Mouse (Mus musculus): ENCODE measurements at regions not wholly inside any gene's neighbourhood (a gene's known extent, or its start where the extent isn't known, plus 50 kb on each side); places are given as distances from the start of the nearest gene placed in this dataset.
"Not testable (repeated sequence)": the region's sequence is repeated elsewhere in the genome, so short reads cannot be mapped to it uniquely, and the experiment has no call there.

- ATAC-seq (ENCODE audit: low TSS enrichment) = peak; percentile 88
These were observed 267.2 kb upstream of the Ube2e3 start for GRCm38 (mm10) chr2:78600753-78601152.

- no peak for ATAC-seq (ENCODE audit: low TSS enrichment)
These were observed 269.9 kb upstream of the Ube2e3 start for GRCm38 (mm10) chr2:78598039-78598438.

- ATAC-seq (ENCODE audit: low TSS enrichment) = no peak
These were observed 271.7 kb upstream of the Ube2e3 start for GRCm38 (mm10) chr2:78596251-78596650.

- ATAC-seq (ENCODE audit: low TSS enrichment) = no peak
These were observed 287.9 kb upstream of the Ube2e3 start for GRCm38 (mm10) chr2:78580013-78580412.

GRCm38 (mm10) chr2:78572492-78572891, 295.4 kb upstream of the Ube2e3 start:
- ATAC-seq (ENCODE audit: low TSS enrichment) = no peak

GRCm38 (mm10) chr2:78558128-78558527, 309.8 kb upstream of the Ube2e3 start:
- no peak for ATAC-seq (ENCODE audit: low TSS enrichment)

GRCm38 (mm10) chr2:78551085-78551484, 316.8 kb upstream of the Ube2e3 start:
- ATAC-seq (ENCODE audit: low TSS enrichment) = peak; percentile 82

GRCm38 (mm10) chr2:78548683-78549467, 319.0 kb upstream of the Ube2e3 start:
- no peak for ATAC-seq (ENCODE audit: low TSS enrichment)

GRCm38 (mm10) chr2:78547286-78547685, 320.6 kb upstream of the Ube2e3 start:
- no peak for ATAC-seq (ENCODE audit: low TSS enrichment)

- peak; percentile 82 for ATAC-seq (ENCODE audit: low TSS enrichment)
These were observed 327.5 kb upstream of the Ube2e3 start for GRCm38 (mm10) chr2:78540422-78540821.

- no peak for ATAC-seq (ENCODE audit: low TSS enrichment)
These were observed 328.2 kb upstream of the Ube2e3 start for GRCm38 (mm10) chr2:78539592-78540300.

- peak; percentile 79 for ATAC-seq (ENCODE audit: low TSS enrichment)
These were observed 330.4 kb upstream of the Ube2e3 start for GRCm38 (mm10) chr2:78537574-78537973.

GRCm38 (mm10) chr2:78533881-78534280, 334.0 kb upstream of the Ube2e3 start:
- not testable (repeated sequence) for ATAC-seq (ENCODE audit: low TSS enrichment)

- no peak for ATAC-seq (ENCODE audit: low TSS enrichment)
These were observed 337.4 kb upstream of the Ube2e3 start for GRCm38 (mm10) chr2:78530535-78530934.

- no peak for ATAC-seq (ENCODE audit: low TSS enrichment)
These were observed 347.5 kb upstream of the Ube2e3 start for GRCm38 (mm10) chr2:78520258-78521023.

- ATAC-seq (ENCODE audit: low TSS enrichment) = no peak
These were observed 374.8 kb upstream of the Ube2e3 start for GRCm38 (mm10) chr2:78493115-78493514.

- peak; percentile 84 for ATAC-seq (ENCODE audit: low TSS enrichment)
These were observed 387.9 kb upstream of the Ube2e3 start for GRCm38 (mm10) chr2:78480036-78480435.

- ATAC-seq (ENCODE audit: low TSS enrichment) = no peak
These were observed 408.5 kb upstream of the Ube2e3 start for GRCm38 (mm10) chr2:78459444-78459843.

GRCm38 (mm10) chr2:78453411-78453810, 414.5 kb upstream of the Ube2e3 start:
- ATAC-seq (ENCODE audit: low TSS enrichment) = no peak

GRCm38 (mm10) chr2:78436816-78437215, 431.1 kb upstream of the Ube2e3 start:
- no peak for ATAC-seq (ENCODE audit: low TSS enrichment)

- no peak for ATAC-seq (ENCODE audit: low TSS enrichment)
These were observed 432.9 kb upstream of the Ube2e3 start for GRCm38 (mm10) chr2:78435071-78435470.

- no peak for ATAC-seq (ENCODE audit: low TSS enrichment)
These were observed 440.1 kb upstream of the Ube2e3 start for GRCm38 (mm10) chr2:78427659-78428336.
